In the genomic region with DNA sequence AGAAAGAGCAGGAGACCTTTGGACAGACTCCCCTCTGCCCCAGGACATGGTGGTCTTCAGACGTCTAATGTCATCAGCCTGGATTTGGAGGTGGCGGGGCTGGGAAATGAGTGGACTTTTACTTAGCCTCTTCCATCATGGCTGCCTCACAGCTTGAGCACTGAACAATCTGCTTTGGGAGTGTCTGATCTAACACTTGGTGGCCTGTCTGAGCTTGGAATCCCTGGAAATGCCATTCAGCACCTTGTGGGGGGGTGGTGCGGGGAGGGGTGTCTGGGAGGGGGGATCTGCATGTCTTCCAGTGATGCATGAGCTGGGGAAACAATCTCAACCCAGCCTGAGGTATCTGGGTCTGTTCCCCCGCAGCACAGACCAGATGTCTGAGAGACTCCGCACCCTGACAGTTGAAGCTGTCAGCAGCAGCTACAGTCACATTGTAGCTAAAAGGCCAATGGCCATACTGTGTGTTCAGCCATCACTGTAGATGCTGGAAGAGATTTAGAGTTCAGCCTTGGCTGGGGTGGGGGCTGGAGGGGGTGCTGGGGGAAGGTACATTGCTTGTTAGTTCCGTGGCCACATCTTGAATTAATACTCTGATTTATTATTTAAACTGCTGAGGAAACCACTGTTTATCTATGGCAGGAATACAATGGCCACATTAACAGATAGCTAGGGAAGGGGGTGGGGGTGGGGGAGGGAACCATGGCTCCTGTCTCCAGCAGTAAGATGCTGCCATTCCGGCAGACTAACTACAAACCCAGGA, we compare ENCODE assay signal across 20 mouse cellular contexts. TPM values are rescaled to one million over a fixed set of nuclear protein-coding genes. Genes with fewer than 3 reads are reported as not detected.
A peak's percentile ranks its signal among the peaks of the same experiment; 100 is the strongest.
DNase-seq lines count a peak whose midpoint lies in the region; ATAC-seq and TF ChIP-seq lines count a peak whose summit lies in the region.
"Had no signal": no experiment of that assay in that cellular context is flagged by ENCODE, and none has a peak within 500 bp of the region (broad histone marks: within the 10 kb centered on the region; RNA-seq: fewer than 3 reads in every experiment).

No protein-coding gene starts in this region.

- H3K9me3 ChIP-seq in hindbrain, embryonic 10.5 days, result 0 out of 2 replicates have a peak, but pooled peaks cover 2% of the 10 kb centered on the region
- H3K9me3 ChIP-seq in hindbrain, embryonic 14.5 days (ENCODE audit: control insufficient read depth, low read length), result no peaks in the 10 kb centered on the region
- H3K9me3 ChIP-seq in embryonic facial prominence, embryonic 15.5 days (replicated peaks), result no peaks in the 10 kb centered on the region
- no peaks in the 10 kb centered on the region for H3K9me3 ChIP-seq in liver, postnatal 0 days (ENCODE audit: low read length)
- H3K9me3 ChIP-seq: forebrain, embryonic 13.5 days; midbrain, embryonic 15.5 days; stomach, embryonic 15.5 days had no signal

- no peaks in the 10 kb centered on the region for H3K36me3 ChIP-seq in hindbrain, embryonic 10.5 days
- H3K36me3 ChIP-seq in hindbrain, embryonic 14.5 days (replicated peaks; ENCODE audit: control insufficient read depth, insufficient read depth), result no peaks in the 10 kb centered on the region
- no peaks in the 10 kb centered on the region for H3K36me3 ChIP-seq in embryonic facial prominence, embryonic 15.5 days
- no peaks in the 10 kb centered on the region for H3K36me3 ChIP-seq in liver, postnatal 0 days (replicated peaks; ENCODE audit: insufficient read depth, low read length)
- H3K36me3 ChIP-seq: midbrain, embryonic 15.5 days; stomach, embryonic 15.5 days had no signal

- peaks cover 40% of the 10 kb centered on the region for H3K4me1 ChIP-seq in hindbrain, embryonic 10.5 days (replicated peaks)
- no peaks in the 10 kb centered on the region for H3K4me1 ChIP-seq in hindbrain, embryonic 14.5 days (replicated peaks; ENCODE audit: control insufficient read depth, insufficient read depth, low read length)
- H3K4me1 ChIP-seq in embryonic facial prominence, embryonic 15.5 days, result peaks cover 38% of the 10 kb centered on the region
- H3K4me1 ChIP-seq in liver, postnatal 0 days (ENCODE audit: insufficient read depth), result peaks cover 4% of the 10 kb centered on the region; the same call in 1 of the 2 replicates
- H3K4me1 ChIP-seq: forebrain, embryonic 13.5 days had no signal

- no peak overlapping the region for H3K4me2 ChIP-seq in hindbrain, embryonic 14.5 days (replicated peaks)
- H3K4me2 ChIP-seq in embryonic facial prominence, embryonic 15.5 days (replicated peaks), result no peak overlapping the region
- no peak overlapping the region for H3K4me2 ChIP-seq in liver, postnatal 0 days (ENCODE audit: low read depth, low read length)
- H3K4me2 ChIP-seq: forebrain, embryonic 13.5 days; midbrain, embryonic 15.5 days; stomach, embryonic 15.5 days had no signal

- ATAC-seq in hindbrain, embryonic 14.5 days (ENCODE audit: low FRiP score), result no peak
- ATAC-seq in embryonic facial prominence, embryonic 15.5 days (ENCODE audit: insufficient number of reproducible peaks, low FRiP score, low TSS enrichment, low read depth), result no peak
- ATAC-seq in liver, postnatal 0 days, result no peak
- ATAC-seq: forebrain, embryonic 13.5 days; midbrain, embryonic 15.5 days had no signal

- DNase-seq in hindbrain, embryonic 10.5 days (ENCODE audit: low spot score), result peak; percentile 42
- no peak for DNase-seq in hindbrain, embryonic 14.5 days (ENCODE audit: low spot score)
- peak; percentile 63 for DNase-seq in ES-CJ7 (ENCODE audit: low read depth, low spot score)
- DNase-seq in embryo, embryonic 10.5 days (ENCODE audit: low spot score), result peak; percentile 58
- DNase-seq in thymus, postnatal 0 days (ENCODE audit: low spot score), result no peak
- DNase-seq in liver, postnatal 0 days, result no peak
- DNase-seq in thymus, adult 18-20 months, result no peak
- DNase-seq: adrenal gland, postnatal 36 days; B cell, adult 2 months; cerebellum, adult 2 months; heart, postnatal 10 days; kidney, adult 8-10 months; kidney, postnatal 36 days; liver; lung, adult 18-20 months; right cerebral cortex, postnatal 14 days had no signal

- no peak overlapping the region for H3K9ac ChIP-seq in hindbrain, embryonic 14.5 days
- no peak overlapping the region for H3K9ac ChIP-seq in embryonic facial prominence, embryonic 15.5 days
- no peak overlapping the region for H3K9ac ChIP-seq in liver, postnatal 0 days (replicated peaks)
- H3K9ac ChIP-seq: forebrain, embryonic 13.5 days; midbrain, embryonic 15.5 days; stomach, embryonic 15.5 days had no signal

- H3K27me3 ChIP-seq in hindbrain, embryonic 10.5 days (ENCODE audit: insufficient read depth, poor library complexity, severe bottlenecking), result no peaks in the 10 kb centered on the region
- H3K27me3 ChIP-seq in hindbrain, embryonic 14.5 days (ENCODE audit: control insufficient read depth, insufficient read depth, low read length), result no peaks in the 10 kb centered on the region
- no peaks in the 10 kb centered on the region for H3K27me3 ChIP-seq in embryonic facial prominence, embryonic 15.5 days
- H3K27me3 ChIP-seq in liver, postnatal 0 days (ENCODE audit: insufficient read depth, low read length), result no peaks in the 10 kb centered on the region
- H3K27me3 ChIP-seq: forebrain, embryonic 13.5 days; midbrain, embryonic 15.5 days; stomach, embryonic 15.5 days had no signal

- peak overlapping the region; percentile 54 for H3K27ac ChIP-seq in hindbrain, embryonic 10.5 days
- H3K27ac ChIP-seq in hindbrain, embryonic 14.5 days, result no peak overlapping the region
- H3K27ac ChIP-seq in embryonic facial prominence, embryonic 15.5 days (replicated peaks), result 0 out of 2 replicates have a peak overlapping the region, but pooled peaks have one; percentile 25
- H3K27ac ChIP-seq in liver, postnatal 0 days (ENCODE audit: low read depth), result no peak overlapping the region
- H3K27ac ChIP-seq: forebrain, embryonic 13.5 days; midbrain, embryonic 15.5 days; stomach, embryonic 15.5 days had no signal

- TF ChIP-seq EP300 in liver, postnatal 0 days (IDR thresholded peaks at IDR 0.05; ENCODE audit: low read depth), result no peak

- no peak overlapping the region for H3K4me3 ChIP-seq in hindbrain, embryonic 10.5 days
- H3K4me3 ChIP-seq in hindbrain, embryonic 14.5 days (replicated peaks; ENCODE audit: low read length), result no peak overlapping the region
- no peak overlapping the region for H3K4me3 ChIP-seq in embryonic facial prominence, embryonic 15.5 days (replicated peaks)
- no peak overlapping the region for H3K4me3 ChIP-seq in liver, postnatal 0 days (ENCODE audit: low read depth, low read length)
- H3K4me3 ChIP-seq: forebrain, embryonic 13.5 days; midbrain, embryonic 15.5 days; stomach, embryonic 15.5 days had no signal

- 62% methylated on average over 7 of the region's 7 CpGs for WGBS in hindbrain, embryonic 10.5 days
- 57% methylated on average over 7 of the region's 7 CpGs for WGBS in hindbrain, embryonic 14.5 days
- WGBS in embryonic facial prominence, embryonic 15.5 days, result 36% methylated on average over 7 of the region's 7 CpGs
- 69% methylated on average over 7 of the region's 7 CpGs for WGBS in liver, postnatal 0 days (ENCODE audit: insufficient replicate concordance)

- TF ChIP-seq CTCF in liver, postnatal 0 days (IDR thresholded peaks at IDR 0.05; ENCODE audit: low read depth), result no peak

RNA-seq across cellular contexts. Expression of gene H2afy2, which starts 39.2 kb away (rescaled TPM):
- 297 and 325 TPM in 2 replicates for polyA plus RNA-seq in hindbrain, embryonic 10.5 days (2016; fragmentation: Nextera tagmentation; extraction: Ambion mirVana)
- 202 and 203 TPM in 2 replicates for polyA plus RNA-seq in hindbrain, embryonic 14.5 days (2014; fragmentation: Nextera tagmentation; extraction: Ambion mirVana)
- polyA plus RNA-seq in embryonic facial prominence, embryonic 15.5 days (2015; fragmentation: Nextera tagmentation; extraction: Ambion mirVana), result 159 and 168 TPM in 2 replicates
- polyA plus RNA-seq in thymus, postnatal 0 days (2015; fragmentation: Nextera tagmentation; extraction: Ambion mirVana), result 21.0 and 27.2 TPM in 2 replicates
- polyA plus RNA-seq in liver, postnatal 0 days (2015; fragmentation: Nextera tagmentation; extraction: Ambion mirVana), result 1.9 and 2.0 TPM in 2 replicates

Comparison
In these comparisons a context has a peak if more than half of its experiments do, and no peak if none do; other contexts are left out.
1. DNase-seq: peak in hindbrain, embryonic 10.5 days (single experiment), ES-CJ7 (single experiment) and embryo, embryonic 10.5 days (single experiment); none in hindbrain, embryonic 14.5 days (single experiment), thymus, postnatal 0 days (single experiment), liver, postnatal 0 days (single experiment) and thymus, adult 18-20 months (0 of 2).
2. H3K27ac ChIP-seq: peak in hindbrain, embryonic 10.5 days (single experiment) and embryonic facial prominence, embryonic 15.5 days (single experiment); none in hindbrain, embryonic 14.5 days (single experiment) and liver, postnatal 0 days (single experiment).